Mouse (Mus musculus): ENCODE measurements around the gene Ndufa13. TPM values are rescaled to one million over a fixed set of nuclear protein-coding genes. Genes with fewer than 3 reads are reported as not detected.
A peak's percentile ranks its signal among the peaks of the same experiment; 100 is the strongest.

Gene Ndufa13
- polyA plus RNA-seq, 1 experiment: 111 TPM

DNA sequence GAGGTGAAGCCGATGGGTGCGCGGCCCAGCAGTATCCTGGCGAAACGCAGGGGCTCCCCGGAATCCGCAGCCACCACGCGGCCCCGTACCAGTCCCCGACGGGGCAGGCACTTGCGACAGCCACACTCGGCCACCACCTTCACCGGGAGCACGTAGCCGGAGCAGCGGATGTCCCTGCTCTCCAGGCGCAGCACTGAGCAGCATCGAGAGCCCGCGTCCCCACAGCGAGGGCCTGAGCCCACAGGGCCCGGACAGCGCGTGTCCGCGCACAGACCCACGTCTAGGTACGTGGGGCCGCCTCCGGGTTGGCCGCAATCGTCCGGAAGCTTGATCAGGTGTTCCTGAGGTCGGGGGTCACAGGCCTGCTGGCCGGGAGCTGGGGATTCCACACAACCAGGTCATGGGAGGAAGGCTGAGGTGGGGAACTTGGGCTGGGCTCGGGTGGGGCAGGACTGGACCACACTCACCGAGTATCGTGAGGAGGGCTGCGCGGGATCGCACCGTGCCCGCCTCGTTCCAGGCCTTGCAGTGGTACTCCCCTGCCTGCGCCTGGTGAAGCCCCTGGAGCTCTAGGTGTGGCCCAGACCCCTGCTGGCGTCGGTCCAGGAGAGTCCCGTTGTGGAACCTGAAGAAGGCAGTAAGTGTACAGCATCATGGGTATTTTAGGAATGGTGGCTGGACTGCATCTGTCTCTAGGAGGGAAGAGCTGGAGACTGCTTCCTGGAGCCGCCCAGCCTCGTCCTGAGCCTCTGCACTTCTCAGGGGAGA, 19.3 kb downstream of the Ndufa13 start:
- 19% methylated on average over 52 of the region's 52 CpGs for WGBS
- no peak for DNase-seq (ENCODE audit: low read depth, low spot score)

DNA sequence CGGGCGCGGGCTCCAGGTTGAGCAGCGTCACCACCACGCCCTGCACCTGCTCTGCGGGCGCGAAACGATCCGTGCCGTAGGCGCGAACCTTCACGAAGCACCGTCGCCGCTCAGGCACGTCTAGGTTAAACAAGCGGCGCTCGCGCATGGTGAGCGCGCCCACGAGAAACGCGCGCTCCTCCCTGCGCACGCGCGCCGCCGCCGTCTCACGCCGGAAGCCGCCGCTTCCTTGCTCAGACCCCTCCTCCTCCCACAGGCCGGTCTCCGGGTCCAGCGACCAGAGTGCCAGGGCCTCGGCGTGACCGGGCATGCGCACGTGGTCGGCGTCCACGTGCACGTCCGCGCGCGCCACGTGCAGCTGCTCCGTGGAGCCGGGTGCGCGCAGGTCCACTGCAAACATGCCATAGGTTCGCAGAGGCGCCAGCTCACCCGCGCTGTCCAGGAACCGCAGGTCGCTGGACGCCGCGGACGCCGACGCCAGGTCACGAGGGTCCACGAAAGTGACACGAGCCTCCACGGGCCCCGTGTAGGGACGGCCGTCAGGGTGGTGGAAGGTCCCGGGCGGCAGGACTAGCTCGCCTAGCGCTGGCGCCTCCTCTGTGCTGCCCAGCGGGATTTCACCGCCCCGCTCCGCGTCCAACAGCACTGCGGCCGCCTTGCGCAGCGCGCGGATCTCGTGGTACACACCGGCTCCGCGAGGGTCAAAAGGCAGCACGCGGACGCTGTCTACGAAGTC, 20.2 kb downstream of the Ndufa13 start:
- WGBS: 12% methylated on average over 103 of the region's 103 CpGs
- DNase-seq (ENCODE audit: low read depth, low spot score): no peak

DNA sequence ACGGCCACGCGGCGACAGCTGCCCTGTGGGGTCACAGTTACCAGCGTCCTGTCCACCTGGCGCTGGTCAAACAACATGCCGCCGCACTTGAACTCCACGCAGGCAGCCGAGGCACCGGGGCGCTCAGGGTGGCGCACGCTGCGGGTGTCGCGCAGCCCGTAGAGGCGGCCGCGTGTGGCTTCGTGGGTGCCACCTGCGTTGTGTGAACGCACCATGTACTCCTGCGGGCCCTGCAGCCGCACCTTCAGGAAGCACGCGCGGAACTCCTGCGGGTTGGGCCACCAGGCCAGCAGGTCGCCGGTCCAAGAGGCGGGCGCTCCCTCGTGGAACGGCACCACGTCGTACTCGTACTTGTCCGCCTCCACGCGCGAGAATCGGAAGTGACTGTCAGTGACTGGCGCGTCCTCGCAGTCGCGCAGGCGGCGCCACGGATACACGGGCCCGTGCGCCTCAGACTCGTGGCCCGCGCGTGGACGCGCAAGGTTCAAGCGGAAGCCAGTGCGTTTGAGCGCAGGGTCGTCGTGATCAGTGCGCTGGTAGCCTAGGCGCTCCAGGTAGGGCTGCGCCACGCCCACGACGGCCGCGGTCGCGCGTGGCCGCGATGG, 21.0 kb downstream of the Ndufa13 start:
- WGBS: 22% methylated on average over 79 of the region's 79 CpGs
- no peak for DNase-seq (ENCODE audit: low read depth, low spot score)

DNA sequence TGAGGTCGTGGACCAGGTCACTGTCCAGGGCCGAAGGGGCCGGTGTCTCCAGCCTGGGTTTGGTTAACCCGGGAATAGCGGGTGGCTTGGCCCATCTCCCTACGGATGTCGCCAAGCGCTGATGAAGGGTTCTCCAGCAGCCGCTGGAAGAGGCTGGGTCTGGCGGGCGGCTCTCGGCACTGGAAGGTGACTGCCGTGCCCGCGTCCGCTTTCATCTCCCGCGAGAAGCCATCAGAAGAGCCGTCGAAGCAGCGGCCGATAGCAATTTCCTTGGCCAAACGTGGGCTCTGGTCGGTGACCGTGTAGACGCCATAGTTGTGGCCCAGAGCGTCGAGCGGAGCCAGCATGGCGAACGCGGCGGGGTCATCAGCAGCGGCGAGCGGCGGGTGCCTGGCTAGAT, 21.5 kb downstream of the Ndufa13 start:
- WGBS: 21% methylated on average over 37 of the region's 37 CpGs
- DNase-seq (ENCODE audit: low read depth, low spot score): no peak

DNA sequence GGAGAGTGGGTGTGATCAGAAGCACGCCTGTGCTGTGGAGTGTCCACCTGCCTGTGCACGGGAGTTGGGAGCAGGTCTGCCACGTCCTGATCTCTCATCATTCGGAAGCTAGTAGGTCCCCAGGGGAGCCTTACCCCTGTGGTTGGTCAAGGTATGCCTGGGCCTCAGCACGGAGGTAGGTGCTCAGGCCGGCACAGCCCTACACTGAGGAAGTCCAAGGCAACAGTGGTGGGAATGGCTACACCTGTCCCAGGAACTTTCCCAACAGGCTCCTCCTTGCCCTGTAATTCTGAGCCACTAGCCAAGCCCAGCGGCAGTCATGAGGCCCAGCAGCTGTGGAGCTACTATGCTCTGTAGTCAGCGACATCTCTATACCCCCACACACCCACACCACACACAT, 22.7 kb downstream of the Ndufa13 start:
- DNase-seq (ENCODE audit: low read depth, low spot score): no peak
- 49% methylated on average over 8 of the region's 8 CpGs for WGBS

DNA sequence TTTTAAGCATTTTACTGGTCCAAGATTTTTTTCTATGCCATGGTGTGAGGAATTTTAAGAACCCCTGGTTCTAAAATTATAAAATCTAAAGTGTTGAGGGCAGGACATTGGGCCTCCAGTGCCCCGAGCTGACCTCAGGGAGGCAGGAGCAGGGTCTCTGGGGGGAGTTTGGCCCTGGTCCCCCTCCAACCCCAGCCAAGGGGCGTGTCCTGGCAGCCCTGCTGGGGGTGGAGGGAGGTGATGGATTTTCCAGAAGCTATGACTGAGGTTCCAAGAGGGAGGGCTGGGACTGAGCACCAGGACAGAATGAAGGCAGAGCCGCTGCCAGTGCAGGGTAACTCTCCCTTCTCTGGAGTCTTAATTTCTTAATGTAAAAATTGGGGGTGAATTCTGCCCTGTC, 24.4 kb downstream of the Ndufa13 start:
- WGBS: 71% methylated on average over 3 of the region's 3 CpGs

DNA sequence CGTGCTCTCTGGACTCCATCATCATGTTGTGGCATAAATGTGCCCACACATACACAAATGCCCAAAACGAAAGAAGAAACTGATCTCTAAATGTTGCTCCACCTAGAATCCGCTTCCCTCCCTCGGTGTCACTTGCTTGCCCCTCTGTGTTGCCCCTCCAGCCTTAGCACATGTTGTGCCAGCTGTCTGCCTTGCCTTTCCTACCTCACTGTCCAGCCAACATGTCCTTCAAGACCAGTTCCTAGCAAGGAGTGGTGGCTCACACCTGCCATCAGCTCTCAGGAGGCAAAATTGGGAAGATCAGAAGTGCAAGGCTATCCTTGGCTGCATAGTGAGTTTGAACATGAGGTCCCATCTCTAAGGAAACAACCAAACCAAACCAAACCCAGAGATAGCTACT, 25.0 kb downstream of the Ndufa13 start:
- 87% methylated on average over 4 of the region's 4 CpGs for WGBS
- DNase-seq (ENCODE audit: low read depth, low spot score): no peak

More for the DNA sequence above, 24.4 kb downstream of the Ndufa13 start:
- DNase-seq (ENCODE audit: low read depth, low spot score): no peak

DNA sequence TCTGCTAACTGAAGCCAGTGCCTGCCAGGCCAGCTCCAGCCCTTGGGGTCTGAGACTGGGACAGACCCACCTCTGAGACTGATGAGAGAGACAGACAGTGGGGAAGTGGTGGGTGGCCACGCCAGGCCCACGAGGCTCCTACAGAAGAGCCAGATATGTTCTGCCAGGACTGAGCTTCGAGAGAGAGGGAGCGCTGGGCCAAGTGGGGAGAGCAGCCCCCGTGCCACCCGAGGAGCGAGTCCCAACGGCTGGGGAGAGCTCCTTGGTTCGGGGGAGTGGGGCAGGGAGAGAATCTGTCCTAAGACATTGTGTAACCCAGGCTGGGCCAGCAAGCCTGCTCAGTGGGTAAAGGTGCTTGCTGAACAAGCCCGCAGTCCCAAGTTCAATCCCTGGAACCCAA, 25.4 kb downstream of the Ndufa13 start:
- DNase-seq (ENCODE audit: low read depth, low spot score): no peak
- WGBS: 77% methylated on average over 10 of the region's 10 CpGs

DNA sequence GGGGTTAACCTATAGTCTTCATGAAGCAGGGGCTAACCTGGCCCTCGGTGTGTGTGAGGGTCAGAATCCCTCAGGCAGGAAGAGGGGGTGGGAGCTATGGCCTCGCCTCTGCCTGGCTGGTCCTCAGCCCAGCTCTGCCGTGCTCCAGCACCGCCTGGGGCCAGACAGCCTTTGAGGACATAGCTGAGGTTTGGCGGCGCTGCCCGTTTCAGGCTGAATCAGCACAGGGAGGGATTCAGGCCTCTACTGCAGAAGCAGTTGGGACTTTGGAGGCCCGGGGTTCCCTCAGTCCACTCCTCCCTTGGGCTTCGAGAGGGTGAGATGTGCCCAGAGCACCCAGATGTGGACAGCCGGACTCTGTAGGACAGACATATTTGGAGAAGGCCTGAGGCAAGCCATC, 26.3 kb downstream of the Ndufa13 start:
- 46% methylated on average over 10 of the region's 10 CpGs for WGBS
- DNase-seq (ENCODE audit: low read depth, low spot score): no peak

DNA sequence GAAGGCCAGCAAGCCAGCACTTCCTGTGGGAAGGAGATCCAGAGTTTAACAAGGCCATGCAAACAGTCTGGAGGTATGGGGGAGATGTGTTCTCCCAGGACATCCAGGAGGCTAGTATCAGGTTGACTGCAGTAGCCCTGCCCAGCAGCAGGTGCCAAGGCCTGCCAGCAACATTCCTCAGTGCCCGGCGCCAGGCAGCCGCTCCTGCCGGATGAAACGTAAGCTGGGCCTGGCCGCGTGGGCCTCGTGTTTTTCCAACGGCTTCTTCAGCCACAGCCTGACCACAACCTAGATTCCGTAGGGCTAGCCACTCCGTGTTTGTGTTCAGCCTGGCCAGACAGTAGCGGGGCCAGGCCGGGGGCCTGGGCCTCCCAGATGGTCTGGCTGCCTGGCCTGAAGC, 27.7 kb downstream of the Ndufa13 start:
- 76% methylated on average over 13 of the region's 13 CpGs for WGBS
- no peak for DNase-seq (ENCODE audit: low read depth, low spot score)

DNA sequence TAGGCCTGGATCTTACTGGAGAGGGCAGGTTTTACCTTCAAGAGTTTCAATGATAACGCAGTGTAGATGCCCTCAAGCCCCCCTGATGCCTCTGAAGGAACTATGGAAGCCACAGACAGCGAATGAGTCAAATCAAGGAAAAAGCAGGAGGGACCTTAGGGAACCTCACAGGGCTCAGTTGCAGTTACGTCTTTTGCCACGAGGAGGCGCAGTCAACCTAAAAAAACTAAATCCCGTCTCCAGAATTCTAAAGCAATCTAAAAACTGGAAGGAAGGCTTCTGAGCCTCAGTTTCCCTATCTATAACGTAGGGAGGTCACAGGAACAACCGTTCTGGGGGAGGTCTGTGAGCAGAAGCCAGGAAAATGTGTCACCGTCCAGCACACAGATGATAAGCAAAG, 28.2 kb downstream of the Ndufa13 start:
- peak; percentile 27 for DNase-seq (ENCODE audit: low read depth, low spot score)
- WGBS: 10% methylated on average over 9 of the region's 9 CpGs

DNA sequence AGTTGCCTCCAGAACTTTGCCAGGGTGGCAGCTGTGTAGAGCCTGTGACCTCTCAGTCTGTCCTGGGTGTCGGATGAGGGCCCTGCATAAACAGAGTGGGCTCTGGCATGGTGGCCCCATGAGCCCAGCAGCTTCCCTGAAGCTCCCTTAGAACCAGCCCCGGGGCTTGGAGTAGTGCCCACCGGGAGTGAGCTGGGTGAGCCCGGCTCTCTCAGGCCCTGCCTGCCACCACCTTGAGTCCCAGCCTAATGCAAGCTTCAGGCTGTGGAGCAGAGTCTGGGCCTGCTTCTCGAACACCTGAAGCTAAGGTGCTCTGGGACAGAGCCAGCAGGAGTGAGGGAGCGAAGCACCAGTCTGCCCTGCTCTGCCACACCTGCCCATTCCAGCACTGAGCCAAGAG, 31.5 kb downstream of the Ndufa13 start:
- WGBS: 76% methylated on average over 6 of the region's 6 CpGs
- no peak for DNase-seq (ENCODE audit: low read depth, low spot score)

DNA sequence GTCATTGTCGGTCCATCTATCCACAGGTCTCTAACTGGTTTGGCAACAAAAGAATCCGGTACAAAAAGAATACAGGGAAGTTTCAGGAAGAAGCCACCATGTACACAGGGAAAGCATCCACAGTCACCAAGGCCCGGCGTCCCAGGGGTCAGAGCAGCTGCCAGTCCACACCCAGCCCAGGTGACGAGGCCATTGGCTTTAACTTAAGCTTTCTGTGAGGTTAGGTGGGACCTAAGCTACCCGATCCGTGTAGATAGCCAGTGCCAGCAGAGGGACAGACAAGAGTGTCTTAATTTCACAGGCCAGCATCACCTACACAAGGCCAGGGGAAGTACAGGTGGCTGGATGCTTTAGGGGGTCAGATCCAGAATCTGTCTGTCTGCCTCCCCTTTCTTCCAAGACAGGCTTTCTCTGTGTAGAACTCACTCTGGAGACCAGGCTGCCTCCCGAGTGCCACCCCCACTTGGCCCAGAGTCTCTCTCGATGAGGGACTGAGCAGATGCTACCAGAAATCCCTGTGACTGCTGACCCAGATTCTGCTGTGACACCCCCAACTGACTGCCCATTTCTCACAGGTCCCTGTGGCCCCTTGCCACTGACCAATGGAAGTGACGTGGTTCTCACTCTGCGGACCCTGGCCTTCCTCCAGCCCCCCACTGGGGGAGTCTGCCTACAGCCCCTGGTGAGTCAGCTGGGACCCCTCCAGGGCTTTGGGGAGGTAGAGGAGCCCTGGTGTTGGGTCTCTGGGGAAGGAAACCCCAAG, 32.2 kb downstream of the Ndufa13 start:
- WGBS: 78% methylated on average over 11 of the region's 11 CpGs

DNA sequence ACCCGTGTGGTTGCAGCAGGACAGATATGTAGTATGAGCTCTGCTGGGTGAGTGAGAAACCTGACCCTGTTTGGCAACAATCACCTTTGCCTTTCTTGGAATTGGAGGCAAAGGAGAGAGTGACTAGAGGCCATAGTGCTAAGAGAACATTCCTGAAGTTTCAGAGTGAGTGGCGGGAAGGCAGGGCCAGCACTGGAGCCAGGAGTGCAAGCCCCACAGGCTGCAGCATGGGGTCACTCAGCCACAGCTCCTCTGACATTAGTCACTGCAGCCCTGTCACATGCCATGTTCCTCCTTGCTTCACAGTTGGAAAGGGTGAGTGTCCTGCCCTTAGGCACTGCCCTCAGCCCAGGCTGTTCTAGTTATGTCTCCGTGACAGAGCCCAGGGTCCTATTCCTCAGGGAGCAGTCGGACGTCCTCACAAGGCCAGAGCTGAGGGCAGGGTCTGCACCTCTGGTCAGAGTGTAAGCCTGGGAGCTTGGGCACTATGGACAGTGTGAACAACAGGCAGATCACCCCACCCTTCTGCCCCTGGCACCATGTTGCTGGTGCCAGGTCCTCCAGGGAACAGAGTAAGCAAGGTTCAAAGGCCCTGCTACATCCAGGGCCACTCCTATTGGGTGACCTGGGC, 34.5 kb downstream of the Ndufa13 start:
- DNase-seq (ENCODE audit: low read depth, low spot score): no peak
- WGBS: 81% methylated on average over 5 of the region's 5 CpGs

More for the DNA sequence above, 32.2 kb downstream of the Ndufa13 start:
- DNase-seq (ENCODE audit: low read depth, low spot score): no peak

DNA sequence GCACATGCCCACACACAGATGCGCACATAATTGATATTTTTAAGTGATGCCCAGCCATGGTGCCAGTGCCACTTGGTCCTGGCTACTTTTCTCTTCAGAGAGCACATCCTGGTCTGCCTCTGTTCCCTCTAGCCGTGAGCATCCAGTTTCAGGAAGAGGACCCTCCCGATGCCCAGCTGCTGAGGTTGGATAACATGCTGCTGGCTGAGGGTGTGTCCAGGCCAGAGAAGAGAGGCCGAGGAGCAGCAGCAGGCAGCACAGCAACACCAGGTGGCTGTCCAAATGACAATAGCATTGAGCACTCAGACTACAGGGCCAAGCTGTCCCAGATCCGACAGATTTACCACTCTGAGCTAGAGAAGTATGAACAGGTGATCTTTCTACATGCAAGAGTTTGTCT, 38.2 kb downstream of the Ndufa13 start:
- 51% methylated on average over 5 of the region's 5 CpGs for WGBS
- no peak for DNase-seq (ENCODE audit: low read depth, low spot score)

DNA sequence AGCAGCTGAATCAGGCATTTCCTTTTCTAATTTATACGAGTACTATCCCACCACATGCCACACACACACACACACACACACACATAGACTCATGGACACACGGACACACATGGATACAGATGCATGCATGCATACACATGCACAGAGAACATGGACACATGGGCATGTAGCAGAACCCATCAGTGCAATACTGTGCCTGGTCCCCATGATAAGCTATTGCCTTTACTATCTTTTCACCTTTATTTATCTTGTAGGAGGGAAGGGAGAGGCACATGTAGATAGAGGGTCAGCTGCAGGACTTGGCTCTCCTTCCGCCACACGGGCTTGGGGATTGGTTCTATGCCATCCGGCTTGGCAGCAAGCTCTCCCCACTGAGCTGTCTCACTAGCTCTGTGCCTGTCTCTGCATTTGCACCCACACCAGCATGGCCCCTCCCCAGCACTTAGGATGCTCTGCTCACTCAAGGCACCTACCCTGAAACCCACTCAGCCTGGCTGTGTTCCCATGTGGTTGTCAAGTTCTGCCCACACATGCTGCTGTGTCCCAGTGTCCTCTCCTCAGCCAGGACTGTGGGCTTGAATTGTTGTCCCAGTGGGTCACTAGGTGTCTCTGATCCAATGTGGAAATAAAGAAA, 38.9 kb downstream of the Ndufa13 start:
- 55% methylated on average over 5 of the region's 5 CpGs for WGBS
- no peak for DNase-seq (ENCODE audit: low read depth, low spot score)

DNA sequence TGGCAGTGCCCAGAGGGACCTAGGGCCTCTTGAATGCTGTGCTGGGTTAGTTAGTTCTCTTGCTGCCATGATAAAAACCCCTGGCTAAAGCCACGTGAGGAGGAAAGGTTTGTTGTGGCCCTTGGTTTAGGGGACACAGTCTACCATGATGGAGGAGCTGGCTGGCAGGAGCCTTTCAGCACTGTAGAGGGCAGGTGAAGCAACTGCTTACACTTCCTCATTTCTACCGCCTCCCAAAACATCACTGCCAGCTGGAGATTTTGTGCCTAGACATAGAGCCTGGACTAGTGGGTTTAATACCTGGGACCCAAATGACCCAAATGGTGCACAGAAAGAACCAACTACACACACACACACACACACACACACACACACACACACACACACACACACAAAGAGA, 41.1 kb downstream of the Ndufa13 start:
- no peak for DNase-seq (ENCODE audit: low read depth, low spot score)
- WGBS: 55% methylated on average over 2 of the region's 2 CpGs

DNA sequence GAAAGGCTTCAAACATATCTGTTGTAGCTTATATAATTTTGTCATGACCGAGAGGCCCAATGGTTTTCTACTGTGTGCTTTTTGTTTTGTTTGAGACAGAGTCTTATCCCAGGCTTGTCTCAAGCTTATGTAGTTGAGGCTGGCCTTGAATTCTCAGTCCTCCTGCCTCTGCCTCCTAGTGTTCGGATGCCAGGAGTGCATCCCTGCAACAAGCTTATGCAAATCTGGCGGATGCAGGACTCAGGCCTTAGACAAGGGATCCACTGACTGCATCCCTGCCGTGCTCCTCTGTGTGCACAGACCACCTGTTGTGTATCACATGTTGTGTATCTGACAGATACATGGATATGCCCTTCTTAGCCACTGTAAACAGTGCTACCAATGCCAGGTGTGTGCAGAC, 41.6 kb downstream of the Ndufa13 start:
- WGBS: 61% methylated on average over 4 of the region's 4 CpGs

DNA sequence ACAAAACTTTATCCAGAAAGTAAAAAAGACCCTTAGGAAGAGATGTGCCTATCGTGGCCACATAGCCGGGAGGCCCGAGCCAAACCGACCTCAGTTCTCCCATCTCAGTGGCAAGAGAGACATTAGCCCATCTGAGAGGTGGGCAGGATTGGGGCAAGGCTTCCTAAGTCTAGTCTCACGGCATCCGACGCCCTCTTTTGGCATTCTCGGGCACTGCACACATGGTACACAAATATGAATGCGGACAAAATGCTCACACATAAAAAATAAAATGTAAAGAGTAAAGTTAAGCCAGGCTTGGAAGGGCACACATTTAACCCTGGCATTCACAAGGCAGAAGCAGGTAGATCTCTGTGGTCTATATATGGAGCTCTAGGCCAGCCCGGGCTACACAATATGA, 48.5 kb downstream of the Ndufa13 start:
- 89% methylated on average over 10 of the region's 10 CpGs for WGBS

More for the DNA sequence above, 41.6 kb downstream of the Ndufa13 start:
- no peak for DNase-seq (ENCODE audit: low read depth, low spot score)

More for the DNA sequence above, 48.5 kb downstream of the Ndufa13 start:
- no peak for DNase-seq (ENCODE audit: low read depth, low spot score)

All from large intestine, adult 2 months (tissue).